Mouse (Mus musculus) leukemia stem cell, adult 10-12 weeks (primary cell): ENCODE data around the gene Col18a1. TPM values are rescaled to one million over a fixed set of nuclear protein-coding genes. Genes with fewer than 3 reads are reported as not detected.

Experiments used
- polyA plus RNA-seq: library from polyadenylated mRNA; stranded (reverse); fragments of >175 nt; gene quantifications from 2 replicates; pipeline ENCODE4 v1.2.3, GENCODE M21; 2012; ENCODE audit warnings: low replicate concordance

Gene Col18a1
- polyA plus RNA-seq: 35.3 and 41.0 TPM in 2 replicates

GRCm38 (mm10) chr10:77165963-77166717 is at the start of gene Col18a1:
Gene Col18a1, minus strand, starts transcription at chr10:77166548.

GRCm38 (mm10) chr10:77031768-77032375 is 134.5 kb downstream of the Col18a1 start, which contains the start of gene Slc19a1:
Gene Slc19a1, plus strand, starts transcription at chr10:77032241.

Other genes with a start within 250 kb of the Col18a1 start
- gene Pcbp3, start 204.7 kb downstream of the Col18a1 start, polyA plus RNA-seq: 1.7 and 10.1 TPM in 2 replicates
- 46.1 and 107 TPM in 2 replicates for gene Slc19a1, start 134.3 kb downstream of the Col18a1 start, polyA plus RNA-seq
- 66.0 and 70.8 TPM in 2 replicates for gene Pofut2, start 92.7 kb upstream of the Col18a1 start, polyA plus RNA-seq